Mouse (Mus musculus): ENCODE results near the gene Setd5. TPM values are rescaled to one million over a fixed set of nuclear protein-coding genes. Genes with fewer than 3 reads are reported as not detected.

Gene Setd5
- polyA plus RNA-seq, 1 experiment: 16.8 TPM

GRCm38 (mm10) chr6:113120806-113121205 lies 43.6 kb downstream of the Setd5 start:
- no peak overlapping the region for H3K4me3 ChIP-seq (ENCODE audit: insufficient read depth, low read depth, low read length)
- no peak for DNase-seq
- no peaks in the 10 kb centered on the region for H3K27me3 ChIP-seq (replicated peaks; ENCODE audit: control insufficient read depth, insufficient read depth, low read length)
- TF ChIP-seq POLR2A (IDR thresholded peaks at IDR 0.05; ENCODE audit: low read depth, low read length): no peak
- no peak for TF ChIP-seq CTCF (conservative IDR thresholded peaks at IDR 0.05; ENCODE audit: insufficient read depth, insufficient read length, low read depth, low read length)
- H3K27ac ChIP-seq (ENCODE audit: insufficient read depth, low read depth, low read length): no peak overlapping the region
- H3K36me3 ChIP-seq (ENCODE audit: control insufficient read depth, insufficient read depth, low read length): peaks cover 24% of the 10 kb centered on the region
- 91% methylated on average over 10 of the region's 10 CpGs for WGBS
- H3K4me1 ChIP-seq (ENCODE audit: control insufficient read depth, insufficient read depth, low read length): no peaks in the 10 kb centered on the region

- Histone ChIP-seq H3K36me3 (ENCODE audit: control insufficient read depth, insufficient read depth, low read length) (peaks cover 5% of the 10 kb centered on the region), H3K27ac (ENCODE audit: insufficient read depth, low read depth, low read length) (no peak overlapping the region), H3K4me3 (ENCODE audit: insufficient read depth, low read depth, low read length) (no peak overlapping the region), H3K27me3 (replicated peaks; ENCODE audit: control insufficient read depth, insufficient read depth, low read length) (no peaks in the 10 kb centered on the region), H3K4me1 (ENCODE audit: control insufficient read depth, insufficient read depth, low read length) (no peaks in the 10 kb centered on the region)
- 50% methylated on average over 2 of the region's 2 CpGs for WGBS
- TF ChIP-seq POLR2A (IDR thresholded peaks at IDR 0.05; ENCODE audit: low read depth, low read length) (no peak), CTCF (conservative IDR thresholded peaks at IDR 0.05; ENCODE audit: insufficient read depth, insufficient read length, low read depth, low read length) (no peak)
- DNase-seq: no peak
These were observed 56.2 kb downstream of the Setd5 start for GRCm38 (mm10) chr6:113133360-113133759.

- Histone ChIP-seq H3K27ac (ENCODE audit: insufficient read depth, low read depth, low read length) (peak overlapping the region; percentile 68), H3K36me3 (ENCODE audit: control insufficient read depth, insufficient read depth, low read length) (peaks cover 9% of the 10 kb centered on the region), H3K4me3 (ENCODE audit: insufficient read depth, low read depth, low read length) (peak overlapping the region; percentile 36), H3K4me1 (ENCODE audit: control insufficient read depth, insufficient read depth, low read length) (peaks cover 12% of the 10 kb centered on the region), H3K27me3 (replicated peaks; ENCODE audit: control insufficient read depth, insufficient read depth, low read length) (no peaks in the 10 kb centered on the region)
- peak; percentile 86 for DNase-seq
- TF ChIP-seq POLR2A (IDR thresholded peaks at IDR 0.05; ENCODE audit: low read depth, low read length): no peak
- TF ChIP-seq CTCF (conservative IDR thresholded peaks at IDR 0.05; ENCODE audit: insufficient read depth, insufficient read length, low read depth, low read length): no peak
- 2% methylated on average over 1 of the region's 1 CpGs for WGBS
These were observed 64.4 kb downstream of the Setd5 start for GRCm38 (mm10) chr6:113141389-113142094.

- peak overlapping the region; percentile 68; the same call in 1 of the 2 replicates for H3K27ac ChIP-seq (ENCODE audit: insufficient read depth, low read depth, low read length)
- no peak for TF ChIP-seq CTCF (conservative IDR thresholded peaks at IDR 0.05; ENCODE audit: insufficient read depth, insufficient read length, low read depth, low read length)
- TF ChIP-seq POLR2A (IDR thresholded peaks at IDR 0.05; ENCODE audit: low read depth, low read length): no peak
- H3K4me1 ChIP-seq (ENCODE audit: control insufficient read depth, insufficient read depth, low read length): peaks cover 12% of the 10 kb centered on the region
- no peaks in the 10 kb centered on the region for H3K27me3 ChIP-seq (replicated peaks; ENCODE audit: control insufficient read depth, insufficient read depth, low read length)
- no peak overlapping the region for H3K4me3 ChIP-seq (ENCODE audit: insufficient read depth, low read depth, low read length)
- H3K36me3 ChIP-seq (ENCODE audit: control insufficient read depth, insufficient read depth, low read length): peaks cover 15% of the 10 kb centered on the region
- WGBS: 58% methylated on average over 1 of the region's 1 CpGs
- DNase-seq: peak; percentile 63
These were observed 67.6 kb downstream of the Setd5 start for GRCm38 (mm10) chr6:113144764-113145163.

- no peaks in the 10 kb centered on the region for H3K27me3 ChIP-seq (replicated peaks; ENCODE audit: control insufficient read depth, insufficient read depth, low read length)
- WGBS: 97% methylated on average over 4 of the region's 4 CpGs
- TF ChIP-seq CTCF (conservative IDR thresholded peaks at IDR 0.05; ENCODE audit: insufficient read depth, insufficient read length, low read depth, low read length) (no peak), POLR2A (IDR thresholded peaks at IDR 0.05; ENCODE audit: low read depth, low read length) (no peak)
- H3K36me3 ChIP-seq (ENCODE audit: control insufficient read depth, insufficient read depth, low read length): peaks cover 17% of the 10 kb centered on the region
- 0 out of 2 replicates have a peak overlapping the region, but pooled peaks have one; percentile 35 for H3K27ac ChIP-seq (ENCODE audit: insufficient read depth, low read depth, low read length)
- no peak for DNase-seq
- no peak overlapping the region for H3K4me3 ChIP-seq (ENCODE audit: insufficient read depth, low read depth, low read length)
- peaks cover 12% of the 10 kb centered on the region for H3K4me1 ChIP-seq (ENCODE audit: control insufficient read depth, insufficient read depth, low read length)
These were observed 68.1 kb downstream of the Setd5 start for GRCm38 (mm10) chr6:113145249-113145648.

GRCm38 (mm10) chr6:113154071-113154470 lies 76.9 kb downstream of the Setd5 start:
- WGBS: 95% methylated on average over 8 of the region's 8 CpGs
- DNase-seq: no peak
- H3K36me3 ChIP-seq (ENCODE audit: control insufficient read depth, insufficient read depth, low read length): peaks cover 4% of the 10 kb centered on the region
- TF ChIP-seq CTCF (conservative IDR thresholded peaks at IDR 0.05; ENCODE audit: insufficient read depth, insufficient read length, low read depth, low read length): no peak
- TF ChIP-seq POLR2A (IDR thresholded peaks at IDR 0.05; ENCODE audit: low read depth, low read length): no peak
- no peaks in the 10 kb centered on the region for H3K4me1 ChIP-seq (ENCODE audit: control insufficient read depth, insufficient read depth, low read length)
- no peak overlapping the region for H3K4me3 ChIP-seq (ENCODE audit: insufficient read depth, low read depth, low read length)
- no peak overlapping the region for H3K27ac ChIP-seq (ENCODE audit: insufficient read depth, low read depth, low read length)
- no peaks in the 10 kb centered on the region for H3K27me3 ChIP-seq (replicated peaks; ENCODE audit: control insufficient read depth, insufficient read depth, low read length)

GRCm38 (mm10) chr6:113154886-113155285 lies 77.7 kb downstream of the Setd5 start:
- 83% methylated on average over 6 of the region's 6 CpGs for WGBS
- peaks cover 2% of the 10 kb centered on the region for H3K36me3 ChIP-seq (ENCODE audit: control insufficient read depth, insufficient read depth, low read length)
- no peak overlapping the region for H3K27ac ChIP-seq (ENCODE audit: insufficient read depth, low read depth, low read length)
- DNase-seq: no peak
- H3K27me3 ChIP-seq (replicated peaks; ENCODE audit: control insufficient read depth, insufficient read depth, low read length): no peaks in the 10 kb centered on the region
- TF ChIP-seq POLR2A (IDR thresholded peaks at IDR 0.05; ENCODE audit: low read depth, low read length) (no peak), CTCF (conservative IDR thresholded peaks at IDR 0.05; ENCODE audit: insufficient read depth, insufficient read length, low read depth, low read length) (no peak)
- H3K4me3 ChIP-seq (ENCODE audit: insufficient read depth, low read depth, low read length): no peak overlapping the region
- H3K4me1 ChIP-seq (ENCODE audit: control insufficient read depth, insufficient read depth, low read length): no peaks in the 10 kb centered on the region

Measured in kidney, adult 2 months (tissue).